Mouse (Mus musculus) brain, adult 10 weeks (tissue): Measurements from ENCODE around the gene Chga. TPM values are rescaled to one million over a fixed set of nuclear protein-coding genes. Genes with fewer than 3 reads are reported as not detected.

ENCODE experiments used
- polyA plus RNA-seq: library from polyadenylated mRNA; stranded (reverse); fragments of 350-450 nt; fragmentation: Illumina TruSeq; extraction: RNeasy Lipid Tissue Mini Kit (QIAGEN cat#74804); gene quantifications from one replicate; pipeline ENCODE4 v1.2.3, GENCODE M21; 2015; ENCODE audit warnings: low read depth, low replicate concordance

Gene Chga
- 191 TPM for polyA plus RNA-seq

DNA sequence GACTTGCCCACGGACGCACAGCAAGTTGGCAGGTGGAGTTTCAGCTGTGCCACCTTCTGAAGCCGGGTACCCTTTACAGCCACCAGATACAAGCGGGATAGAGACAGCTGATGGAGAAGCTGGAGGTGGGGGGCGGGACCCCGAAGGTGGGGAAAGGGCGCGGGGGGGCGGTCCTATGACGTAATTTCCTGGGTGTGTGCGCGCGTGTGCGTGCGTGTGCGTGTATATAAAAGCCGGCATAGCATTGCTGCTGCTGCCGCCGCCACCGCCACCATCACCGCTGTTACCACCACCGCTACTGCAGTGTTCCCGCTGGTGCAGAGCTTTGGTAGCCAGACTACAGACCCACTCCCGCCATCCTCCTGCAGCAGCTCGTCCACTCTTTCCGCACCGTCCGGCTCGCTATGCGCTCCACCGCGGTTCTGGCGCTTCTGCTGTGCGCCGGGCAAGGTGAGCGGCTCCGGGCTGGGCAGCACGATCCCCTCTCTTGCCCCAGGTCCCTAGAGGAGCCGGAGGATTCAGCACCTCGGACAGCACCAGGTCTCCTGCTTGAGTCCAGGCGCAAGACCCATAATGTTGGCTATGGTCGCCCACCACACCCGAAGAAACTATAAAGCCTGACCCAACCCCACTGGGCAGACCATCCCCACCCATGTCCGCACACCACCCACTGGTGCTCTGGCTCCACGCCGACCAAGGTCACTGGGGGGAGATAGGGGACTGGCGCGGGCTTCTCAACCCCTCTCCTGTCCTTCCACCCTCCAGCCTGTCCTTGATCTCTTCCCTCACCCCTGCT is at the start of gene Chga:
Gene Chga, plus strand, starts transcription at position 249 of the 796 bp plus-strand sequence.

Other genes with a start within 250 kb of the Chga start
- 148 TPM for gene Lgmn, start 115.2 kb upstream of the Chga start, polyA plus RNA-seq
- gene Golga5, start 85.8 kb upstream of the Chga start, polyA plus RNA-seq, result 21.0 TPM
- gene Itpk1, start 150.0 kb downstream of the Chga start, polyA plus RNA-seq, result 45.3 TPM
- 40.9 TPM for gene Moap1, start 188.7 kb downstream of the Chga start, polyA plus RNA-seq
- 5.4 TPM for gene Tmem251, start 188.8 kb downstream of the Chga start, polyA plus RNA-seq
- not detected for gene Gm28051, start 202.8 kb downstream of the Chga start, polyA plus RNA-seq
- 17.1 TPM for gene Gon7, start 202.8 kb downstream of the Chga start, polyA plus RNA-seq
- 38.4 TPM for gene Ubr7, start 203.0 kb downstream of the Chga start, polyA plus RNA-seq
- 28.7 TPM for gene Gm20604, start 203.7 kb downstream of the Chga start, polyA plus RNA-seq